Mouse (Mus musculus) ES-E14 (cell line): Measurements from ENCODE around the gene Asphd2.

Experiments used
- CHD2 ChIP-seq: IDR thresholded peaks from 2 replicates; pipeline ENCODE4 v1.6.1; 2014; ENCODE audit warnings: mild to moderate bottlenecking, low read depth, low read length, inconsistent platforms
- HCFC1 ChIP-seq: IDR thresholded peaks from 2 replicates; pipeline ENCODE4 v1.6.1; 2012; ENCODE audit warnings: low read length, inconsistent platforms, borderline replicate concordance; ENCODE audit not compliant: insufficient read depth
- MAFK ChIP-seq: IDR thresholded peaks from 2 replicates; pipeline ENCODE4 v1.6.1; 2014; ENCODE audit warnings: mild to moderate bottlenecking, low read depth, low read length, inconsistent platforms; ENCODE audit not compliant: insufficient read depth

- TF ChIP-seq HCFC1, result no peak
- no peak for TF ChIP-seq CHD2
- no peak for TF ChIP-seq MAFK
Measured at GRCm38 (mm10) chr5:112337004-112337403, 57.7 kb downstream of the Asphd2 start.
